Mouse (Mus musculus) small intestine, adult 2 months (tissue): ENCODE measurements around the gene Kctd6.

Experiments used
- CTCF ChIP-seq: fragments of 200-500 bp; IDR thresholded peaks from 2 replicates; pipeline ENCODE4 v1.5.1; 2012; ENCODE audit warnings: low read depth, mild to moderate bottlenecking, control low read depth, inconsistent platforms, low read length, moderate library complexity, mixed read lengths; ENCODE audit not compliant: insufficient replicate concordance, insufficient read length; ENCODE audit errors: extremely low read depth
- POLR2A ChIP-seq: fragments of 200-500 bp; IDR thresholded peaks from 2 replicates; pipeline ENCODE4 v1.6.1; 2012; ENCODE audit warnings: low read depth, mild to moderate bottlenecking, control low read depth, inconsistent platforms, low read length, moderate library complexity

GRCm38 (mm10) chr14:8259166-8259565 is 45.2 kb downstream of the Kctd6 start, which contains the start of gene Acox2:
- TF ChIP-seq POLR2A (no peak), CTCF (no peak)
